Mouse (Mus musculus) ES-Bruce4 (cell line): Measurements from ENCODE around the gene Mfap1b.

Experiments used
- CTCF ChIP-seq: IDR thresholded peaks from one replicate; pipeline ENCODE4 v1.8.1; 2011; ENCODE audit warnings: low read depth, low read length
- EP300 ChIP-seq: IDR thresholded peaks from 2 replicates; pipeline ENCODE4 v1.6.1; 2011; ENCODE audit warnings: low read depth, low read length; ENCODE audit not compliant: insufficient read depth
- POLR2A ChIP-seq: IDR thresholded peaks from one replicate; pipeline ENCODE4 v1.8.1; 2011; ENCODE audit warnings: low read length; ENCODE audit not compliant: insufficient read depth

DNA sequence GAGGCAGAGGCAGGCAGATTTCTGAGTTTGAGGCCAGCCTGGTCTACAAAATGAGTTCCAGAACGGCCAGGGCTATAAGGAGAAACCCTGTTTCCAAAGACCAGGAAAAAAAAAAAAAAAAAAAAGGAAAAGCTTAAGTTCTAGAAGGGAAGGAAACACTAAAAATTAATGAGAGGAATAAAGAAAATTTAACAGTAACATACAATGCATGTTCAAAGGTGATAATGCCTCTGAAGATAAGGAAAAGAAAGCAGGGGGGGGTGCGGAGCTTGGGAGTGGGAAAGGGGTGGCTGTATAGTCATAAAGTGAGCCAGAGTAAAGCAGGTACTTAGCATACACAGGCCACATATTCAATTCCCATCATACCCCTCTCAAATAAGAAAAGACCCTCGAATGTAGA, 28.8 kb downstream of the Mfap1b start:
- TF ChIP-seq POLR2A (no peak), CTCF (no peak), EP300 (no peak)
